Mouse (Mus musculus): ENCODE results near the gene Lif.

The Lif gene

GRCm38 (mm10) chr11:4262847-4263246 is 5.5 kb downstream of the Lif start:
- peak; percentile 39 for DNase-seq (ENCODE audit: low read depth, low spot score)

- no peak for DNase-seq (ENCODE audit: low read depth, low spot score)
Observed at GRCm38 (mm10) chr11:4263296-4263695, 5.9 kb downstream of the Lif start.

GRCm38 (mm10) chr11:4264066-4264465 is 6.7 kb downstream of the Lif start:
- no peak for DNase-seq (ENCODE audit: low read depth, low spot score)

DNA sequence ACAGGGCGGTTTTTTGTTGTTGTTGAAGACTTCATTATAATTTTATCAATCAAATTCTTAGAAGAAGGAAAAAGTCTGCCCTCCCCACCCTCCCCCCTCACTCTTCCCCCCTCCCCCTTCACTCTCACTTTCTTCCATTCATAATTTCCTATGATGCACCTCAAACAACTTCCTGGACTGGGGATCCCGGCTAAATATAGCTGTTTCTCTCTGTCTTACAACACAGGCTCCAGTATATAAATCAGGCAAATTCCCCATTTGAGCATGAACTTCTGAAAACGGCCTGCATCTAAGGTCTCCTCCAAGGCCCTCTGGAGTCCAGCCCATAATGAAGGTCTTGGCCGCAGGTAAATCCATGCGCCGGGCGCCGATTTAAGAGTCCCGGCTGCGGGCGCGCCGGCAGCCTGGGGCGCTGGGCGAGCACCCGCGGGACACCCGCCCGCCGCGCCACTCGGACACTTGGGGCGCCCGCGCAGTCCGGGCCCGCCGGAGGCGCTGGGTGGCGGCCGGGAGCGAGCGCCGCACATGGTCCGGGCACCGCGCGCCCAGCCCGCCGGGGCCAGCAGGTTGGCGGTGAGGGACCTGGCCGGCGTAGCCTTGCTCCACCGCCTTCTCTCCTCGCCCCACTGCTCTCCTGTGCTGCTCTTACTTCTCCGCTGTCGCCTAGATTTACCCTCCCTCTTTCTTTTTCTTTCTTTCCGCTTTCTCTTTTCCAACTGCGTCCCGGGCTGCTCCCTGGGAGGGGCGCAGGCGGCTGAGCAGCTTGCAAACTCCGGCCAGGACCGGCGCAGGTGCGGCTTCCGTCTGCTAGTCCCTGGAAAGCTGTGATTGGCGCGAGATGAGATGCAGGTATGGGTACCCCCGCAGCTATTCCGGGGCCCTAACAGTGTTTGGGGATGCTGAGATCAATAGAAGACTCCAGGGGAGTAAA is 9.2 kb downstream of the Lif start:
- peak; percentile 56 for DNase-seq (ENCODE audit: low read depth, low spot score)

- no peak for DNase-seq (ENCODE audit: low read depth, low spot score)
Observed at GRCm38 (mm10) chr11:4267202-4267578, 9.8 kb downstream of the Lif start.

- peak; percentile 61 for DNase-seq (ENCODE audit: low read depth, low spot score)
Observed at GRCm38 (mm10) chr11:4268500-4268899, 11.1 kb downstream of the Lif start.

GRCm38 (mm10) chr11:4270744-4271459 is 13.5 kb downstream of the Lif start:
- peak; percentile 49 for DNase-seq (ENCODE audit: low read depth, low spot score)

GRCm38 (mm10) chr11:4271544-4271943 is 14.2 kb downstream of the Lif start:
- DNase-seq (ENCODE audit: low read depth, low spot score): no peak

DNA sequence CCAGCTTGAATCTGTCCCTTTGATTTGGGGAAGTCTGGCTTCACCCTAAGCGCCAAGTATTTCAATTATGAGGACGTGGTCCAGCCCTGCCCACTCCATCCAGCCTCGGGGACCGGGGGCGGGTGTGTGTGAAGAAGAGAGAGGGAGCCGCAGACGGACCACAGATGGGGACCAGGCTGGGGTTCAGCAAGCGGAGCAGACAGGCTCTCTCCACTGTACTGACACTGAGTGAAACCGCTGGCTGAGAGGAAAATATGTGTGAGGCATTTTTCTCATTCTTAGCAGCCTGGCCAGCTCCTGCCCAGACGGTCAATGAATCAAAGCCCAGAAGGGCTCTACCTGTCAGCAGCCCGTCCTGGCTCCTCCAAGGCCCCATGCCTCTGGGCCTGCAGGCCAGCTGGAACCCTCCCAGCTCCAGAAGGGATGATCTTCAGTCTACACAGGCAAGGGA is 19.1 kb downstream of the Lif start:
- no peak for DNase-seq (ENCODE audit: low read depth, low spot score)

DNA sequence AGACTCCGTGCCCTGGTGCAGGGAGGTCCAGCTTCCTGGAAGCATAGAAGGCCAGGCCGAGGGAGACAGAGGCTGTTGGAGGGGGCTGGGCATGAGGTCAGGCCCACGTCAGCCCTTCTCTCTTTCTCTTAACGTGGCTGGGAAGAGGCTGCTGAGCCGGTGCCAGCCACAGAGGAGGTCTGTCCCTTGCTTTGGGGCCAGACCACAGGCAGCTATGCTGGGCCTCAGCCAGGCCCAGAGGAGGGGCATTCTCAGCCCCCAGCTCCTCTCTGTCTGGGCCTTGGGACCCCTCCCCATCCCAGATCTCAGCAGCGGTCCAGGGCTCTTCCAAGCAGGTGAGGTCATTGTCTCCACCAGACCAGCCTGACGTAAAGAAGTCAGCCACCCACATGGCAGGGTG is 22.6 kb downstream of the Lif start:
- no peak for DNase-seq (ENCODE audit: low read depth, low spot score)

DNA sequence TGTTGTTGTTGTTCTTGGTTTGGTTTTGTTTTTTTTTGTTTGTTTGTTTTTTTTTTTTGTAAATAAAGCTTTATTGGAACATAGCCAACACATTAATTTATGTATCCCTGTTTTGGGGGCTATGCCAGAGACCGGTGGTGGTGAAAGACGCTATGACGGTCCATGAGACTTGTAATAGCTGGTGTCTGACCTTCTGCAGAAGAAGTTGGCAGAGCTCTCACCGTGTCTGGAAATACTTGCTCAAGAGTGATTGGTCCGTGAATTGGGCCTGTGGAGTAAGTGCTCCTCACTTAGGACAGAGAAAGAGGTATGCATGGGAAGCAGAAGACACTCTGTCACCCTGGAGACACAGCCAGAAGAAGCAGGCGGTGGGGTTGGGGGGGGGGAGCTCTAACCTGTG is 24.5 kb downstream of the Lif start:
- DNase-seq (ENCODE audit: low read depth, low spot score): no peak

GRCm38 (mm10) chr11:4283627-4284026 is 26.3 kb downstream of the Lif start:
- no peak for DNase-seq (ENCODE audit: low read depth, low spot score)

DNA sequence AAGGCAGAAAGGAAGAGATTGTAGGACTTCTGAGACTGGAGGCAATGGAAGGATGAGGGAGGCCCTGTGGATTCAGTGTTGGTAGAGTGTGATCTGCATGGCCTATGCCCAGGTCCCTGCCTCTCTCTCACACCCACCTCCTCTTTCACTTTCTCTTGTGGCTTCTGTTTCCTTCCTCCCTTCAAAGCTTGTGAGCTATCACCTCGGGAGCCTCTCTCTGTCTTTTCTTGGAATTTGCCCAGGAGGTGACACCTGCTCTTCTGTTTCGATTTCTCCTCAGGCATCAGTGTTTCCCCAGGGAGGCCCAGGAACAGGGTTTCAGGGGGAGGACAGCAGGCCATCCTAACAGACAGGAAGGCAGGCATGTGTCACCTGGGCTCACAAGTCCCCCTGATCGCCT is 31.9 kb downstream of the Lif start:
- DNase-seq (ENCODE audit: low read depth, low spot score): peak; percentile 74

- no peak for DNase-seq (ENCODE audit: low read depth, low spot score)
Observed at GRCm38 (mm10) chr11:4291639-4292038, 34.3 kb downstream of the Lif start.

DNA sequence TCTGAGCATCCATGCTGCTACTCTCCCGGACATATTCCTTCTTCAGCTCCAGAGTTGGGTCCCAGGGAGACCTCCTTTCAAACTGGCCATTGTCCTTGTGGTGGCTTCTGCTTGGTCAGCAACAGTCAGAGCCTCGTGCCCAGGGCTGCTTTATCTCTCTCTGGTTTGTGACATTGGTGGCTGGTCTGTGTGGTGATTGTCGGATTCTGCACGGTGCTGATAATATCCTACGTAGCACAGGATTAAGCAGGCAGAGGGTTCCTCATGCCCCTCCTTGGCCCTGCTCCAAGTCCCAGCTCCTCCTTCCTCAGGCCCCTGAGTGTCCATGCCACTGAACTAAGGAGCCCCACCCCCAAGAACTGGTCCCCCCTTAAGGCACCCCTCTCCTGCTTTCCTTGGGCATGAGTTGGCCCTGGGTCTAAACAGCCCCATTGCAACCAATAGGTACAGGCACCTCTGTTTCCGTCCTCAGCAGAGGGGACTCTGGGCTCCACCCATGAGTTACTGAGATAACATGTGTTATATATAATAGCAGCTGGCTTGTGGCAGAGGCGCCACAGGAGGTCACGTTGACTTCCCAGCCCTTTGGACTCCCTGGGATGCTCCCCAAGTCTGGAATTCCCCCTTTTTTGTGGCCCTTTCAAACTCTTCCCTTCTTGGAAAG is 35.0 kb downstream of the Lif start:
- peak; percentile 35 for DNase-seq (ENCODE audit: low read depth, low spot score)

DNA sequence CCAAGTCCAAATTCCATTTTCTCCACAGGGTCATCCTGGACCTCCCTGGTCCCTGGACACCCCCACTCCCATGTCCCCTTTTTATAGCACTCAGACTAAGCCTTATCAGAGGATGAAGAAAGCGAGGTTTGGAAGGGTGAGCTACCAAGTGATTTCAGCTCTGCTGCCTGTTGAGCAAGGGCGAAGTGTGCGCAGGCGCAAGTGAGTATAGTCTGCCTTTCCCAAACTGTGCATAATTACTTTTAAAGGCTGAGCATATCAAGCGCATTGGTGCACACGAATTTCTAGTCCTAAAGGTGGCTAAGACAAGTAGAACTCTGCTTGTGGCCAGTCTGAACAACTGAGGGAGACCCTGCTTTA is 35.5 kb downstream of the Lif start:
- no peak for DNase-seq (ENCODE audit: low read depth, low spot score)

GRCm38 (mm10) chr11:4293481-4293880 is 36.1 kb downstream of the Lif start:
- DNase-seq (ENCODE audit: low read depth, low spot score): no peak

GRCm38 (mm10) chr11:4294047-4294446 is 36.7 kb downstream of the Lif start:
- no peak for DNase-seq (ENCODE audit: low read depth, low spot score)

- DNase-seq (ENCODE audit: low read depth, low spot score): peak; percentile 35
Observed at GRCm38 (mm10) chr11:4294495-4295351, 37.4 kb downstream of the Lif start.

GRCm38 (mm10) chr11:4296610-4297275 is 39.4 kb downstream of the Lif start:
- no peak for DNase-seq (ENCODE audit: low read depth, low spot score)

- no peak for DNase-seq (ENCODE audit: low read depth, low spot score)
Observed at GRCm38 (mm10) chr11:4297753-4298152, 40.4 kb downstream of the Lif start.
